Mouse (Mus musculus) G1E (cell line): ENCODE data around the gene Hoxd11.

Source experiments
- CTCF ChIP-seq: IDR thresholded peaks from 2 replicates; pipeline ENCODE4 v1.5.1; 2012; ENCODE audit warnings: low read depth, low read length, inconsistent platforms, mixed read lengths
- GATA1 ChIP-seq: IDR thresholded peaks from 2 replicates; pipeline ENCODE4 v1.6.1; 2012; ENCODE audit warnings: borderline replicate concordance, low read length, inconsistent platforms, mixed read lengths
- GATA2 ChIP-seq: IDR thresholded peaks from 2 replicates; pipeline ENCODE4 v1.6.1; 2012; ENCODE audit warnings: low read depth, low read length, inconsistent platforms, borderline replicate concordance
- POLR2AphosphoS5 ChIP-seq: IDR thresholded peaks from 2 replicates; pipeline ENCODE4 v1.6.1; 2012; ENCODE audit warnings: low read depth, low read length, inconsistent platforms; ENCODE audit not compliant: insufficient replicate concordance
- TAL1 ChIP-seq: conservative IDR thresholded peaks from 2 replicates; pipeline ENCODE4 v1.6.1; 2012; ENCODE audit warnings: low read depth, low read length, inconsistent platforms, mixed read lengths

GRCm38 (mm10) chr2:74691995-74692807 is 12.8 kb downstream of the Hoxd11 start:
- no peak for TF ChIP-seq GATA2
- TF ChIP-seq GATA1: no peak
- no peak for TF ChIP-seq CTCF
- no peak for TF ChIP-seq TAL1
- no peak for TF ChIP-seq POLR2AphosphoS5
